Mouse (Mus musculus) G1E (cell line): Measurements from ENCODE around the gene Gm5678.

Experiments used
- CTCF ChIP-seq: IDR thresholded peaks from 2 replicates; pipeline ENCODE4 v1.5.1; 2012; ENCODE audit warnings: low read depth, low read length, inconsistent platforms, mixed read lengths
- GATA1 ChIP-seq: IDR thresholded peaks from 2 replicates; pipeline ENCODE4 v1.6.1; 2012; ENCODE audit warnings: borderline replicate concordance, low read length, inconsistent platforms, mixed read lengths
- TAL1 ChIP-seq: conservative IDR thresholded peaks from 2 replicates; pipeline ENCODE4 v1.6.1; 2012; ENCODE audit warnings: low read depth, low read length, inconsistent platforms, mixed read lengths

- no peak for TF ChIP-seq CTCF
- no peak for TF ChIP-seq GATA1
- no peak for TF ChIP-seq TAL1
Observed at GRCm38 (mm10) chr16:93597551-93597950, 30.3 kb upstream of the Gm5678 start.
